Mouse (Mus musculus): ENCODE results near the gene Wfdc10.
A peak's percentile ranks its signal among the peaks of the same experiment; 100 is the strongest.
"Not testable (repeated sequence)": the region's sequence is repeated elsewhere in the genome, so short reads cannot be mapped to it uniquely, and the experiment has no call there.

Wfdc10 gene

GRCm38 (mm10) chr2:164655858-164656257 is at the start of gene Wfdc10:
Wfdc10 (plus strand) TSS chr2:164656046.
- peak; percentile 25 for DNase-seq (ENCODE audit: extremely low read depth, low read depth)

- DNase-seq (ENCODE audit: extremely low read depth, low read depth) = no peak
Observed at GRCm38 (mm10) chr2:164608781-164609180, 47.1 kb upstream of the Wfdc10 start.

GRCm38 (mm10) chr2:164613471-164613870 is 42.4 kb upstream of the Wfdc10 start, which contains the start of the genes Wfdc6b and Wfdc8:
Wfdc6b (plus strand) TSS chr2:164613522.
Wfdc8 (minus strand) TSS chr2:164613626.
- DNase-seq (ENCODE audit: extremely low read depth, low read depth) = not testable (repeated sequence)

- DNase-seq (ENCODE audit: extremely low read depth, low read depth) = no peak
Observed at GRCm38 (mm10) chr2:164615386-164615785, 40.5 kb upstream of the Wfdc10 start.

GRCm38 (mm10) chr2:164619050-164619449 is 36.8 kb upstream of the Wfdc10 start:
- DNase-seq (ENCODE audit: extremely low read depth, low read depth) = no peak

- DNase-seq (ENCODE audit: extremely low read depth, low read depth) = no peak
Observed at GRCm38 (mm10) chr2:164621775-164622174, 34.1 kb upstream of the Wfdc10 start.

- peak; percentile 22 for DNase-seq (ENCODE audit: extremely low read depth, low read depth)
Observed at GRCm38 (mm10) chr2:164635266-164635665, 20.6 kb upstream of the Wfdc10 start.

- no peak for DNase-seq (ENCODE audit: extremely low read depth, low read depth)
Observed at GRCm38 (mm10) chr2:164638696-164639095, 17.1 kb upstream of the Wfdc10 start, which contains the start of gene Wfdc16. Wfdc16 (minus strand) TSS chr2:164638796.

- peak; percentile 81 for DNase-seq (ENCODE audit: extremely low read depth, low read depth)
Observed at GRCm38 (mm10) chr2:164641129-164641528, 14.7 kb upstream of the Wfdc10 start.

- no peak for DNase-seq (ENCODE audit: extremely low read depth, low read depth)
Observed at GRCm38 (mm10) chr2:164641881-164642673, 13.8 kb upstream of the Wfdc10 start.

- no peak for DNase-seq (ENCODE audit: extremely low read depth, low read depth)
Observed at GRCm38 (mm10) chr2:164656483-164656882, 637 bp downstream of the Wfdc10 start, which contains the start of gene Wfdc9. Wfdc9 (minus strand) TSS chr2:164656583.

- no peak for DNase-seq (ENCODE audit: extremely low read depth, low read depth)
Observed at GRCm38 (mm10) chr2:164664851-164665250, 9.0 kb downstream of the Wfdc10 start.

- peak; percentile 47 for DNase-seq (ENCODE audit: extremely low read depth, low read depth)
Observed at GRCm38 (mm10) chr2:164670261-164670660, 14.4 kb downstream of the Wfdc10 start.

GRCm38 (mm10) chr2:164670938-164671337 is 15.1 kb downstream of the Wfdc10 start:
- DNase-seq (ENCODE audit: extremely low read depth, low read depth) = no peak

GRCm38 (mm10) chr2:164673987-164674386 is 18.1 kb downstream of the Wfdc10 start, which contains the start of gene Wfdc11:
Wfdc11 (minus strand) TSS chr2:164674087.
- DNase-seq (ENCODE audit: extremely low read depth, low read depth) = no peak

GRCm38 (mm10) chr2:164676103-164676502 is 20.3 kb downstream of the Wfdc10 start:
- DNase-seq (ENCODE audit: extremely low read depth, low read depth) = no peak

- peak; percentile 80 for DNase-seq (ENCODE audit: extremely low read depth, low read depth)
Observed at GRCm38 (mm10) chr2:164676916-164677685, 21.3 kb downstream of the Wfdc10 start.

- peak; percentile 18 for DNase-seq (ENCODE audit: extremely low read depth, low read depth)
Observed at GRCm38 (mm10) chr2:164678848-164679625, 23.2 kb downstream of the Wfdc10 start.

- no peak for DNase-seq (ENCODE audit: extremely low read depth, low read depth)
Observed at GRCm38 (mm10) chr2:164679906-164680305, 24.1 kb downstream of the Wfdc10 start.

GRCm38 (mm10) chr2:164684807-164685206 is 29.0 kb downstream of the Wfdc10 start, which contains the start of gene Wfdc13:
Wfdc13 (plus strand) TSS chr2:164685107.
- no peak for DNase-seq (ENCODE audit: extremely low read depth, low read depth)

GRCm38 (mm10) chr2:164698201-164698600 is 42.4 kb downstream of the Wfdc10 start, which contains the start of gene Spint4:
Spint4 (plus strand) TSS chr2:164698501.
- DNase-seq (ENCODE audit: extremely low read depth, low read depth) = no peak

All from MEL-GATA-1-ER (cell line).